Mouse (Mus musculus): Measurements from ENCODE around the gene Sspn.

DNA sequence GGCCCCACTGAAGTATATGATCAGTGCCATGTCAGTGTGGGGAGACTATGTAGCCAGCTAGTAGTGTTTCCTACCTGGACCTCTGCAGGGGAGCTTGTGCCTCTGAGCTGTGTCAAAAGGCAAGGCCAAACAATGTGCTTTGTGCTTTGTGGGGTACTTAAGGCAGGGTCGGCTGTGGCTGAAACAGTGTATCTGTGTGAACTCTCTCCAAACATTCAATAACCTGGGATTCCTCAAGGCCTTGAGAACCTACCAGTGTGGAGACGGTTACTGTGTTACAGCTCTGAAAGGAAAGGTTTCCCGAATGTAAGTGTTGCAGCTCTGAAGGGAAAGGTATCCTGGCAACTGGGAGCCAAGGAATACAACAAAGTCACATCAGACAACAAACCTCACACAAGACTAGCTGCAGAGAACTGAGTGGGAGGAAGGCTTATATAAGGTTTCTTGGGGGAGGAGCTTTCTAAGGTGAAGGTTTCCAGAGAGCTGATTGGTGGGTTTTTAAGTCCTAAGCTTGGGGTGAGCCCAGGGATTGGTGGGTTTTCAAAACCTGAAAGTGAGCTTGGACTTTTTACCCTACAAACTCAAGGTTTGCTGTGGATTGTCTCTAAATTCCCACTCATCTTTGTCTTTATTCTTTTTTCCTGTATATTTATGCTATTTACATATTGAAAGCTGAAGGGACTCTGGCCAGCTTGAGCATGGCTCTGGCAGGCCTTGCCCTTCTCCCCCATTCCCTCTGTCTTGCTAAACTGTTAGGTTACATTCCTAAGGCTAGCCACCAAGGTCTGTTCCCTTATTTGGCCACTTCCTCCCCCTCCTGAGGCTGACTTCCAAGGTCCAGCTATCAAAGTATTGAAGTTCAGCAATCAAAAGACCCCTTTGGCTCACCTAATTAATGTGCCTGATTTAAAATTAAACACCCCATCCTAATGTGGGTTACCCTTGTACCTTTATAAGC lies 20.7 kb upstream of the Sspn start:
- no peak for TF ChIP-seq CTCF (IDR thresholded peaks at IDR 0.05; ENCODE audit: insufficient read depth, low read depth, low read length)
- TF ChIP-seq POLR2A (IDR thresholded peaks at IDR 0.05; ENCODE audit: insufficient read depth, low read depth, low read length), result no peak
